Mouse (Mus musculus) CD4-positive, CD25-positive, alpha-beta regulatory T cell, adult 9 weeks (primary cell): ENCODE results near the gene Adam11. TPM values are rescaled to one million over a fixed set of nuclear protein-coding genes. Genes with fewer than 3 reads are reported as not detected.

Experiments
- polyA plus RNA-seq: library from polyadenylated mRNA; unstranded; fragments of 100-300 nt; shearing (Covaris generic); gene quantifications from one replicate; pipeline ENCODE4 v1.2.1, GENCODE M21; 2017

Gene Adam11
- polyA plus RNA-seq = 0.14 TPM

GRCm38 (mm10) chr11:102761309-102762210, at the start of gene Adam11:
Adam11 (plus strand) TSS chr11:102761439.

GRCm38 (mm10) chr11:102819021-102819782, 58.0 kb downstream of the Adam11 start, which contains the start of gene Gjc1:
Gjc1 (minus strand) TSS chr11:102819700.

Other genes with a start within 250 kb of the Adam11 start
- 81.4 TPM for gene Gpatch8, start 205.0 kb upstream of the Adam11 start, polyA plus RNA-seq
- not detected for gene Gm11627, start 182.0 kb upstream of the Adam11 start, polyA plus RNA-seq
- not detected for gene Fzd2, start 157.0 kb upstream of the Adam11 start, polyA plus RNA-seq
- gene Meioc, start 97.7 kb upstream of the Adam11 start, polyA plus RNA-seq = not detected
- gene Ccdc43, start 63.7 kb upstream of the Adam11 start, polyA plus RNA-seq = 44.1 TPM
- gene Gjc1, start 58.3 kb downstream of the Adam11 start, polyA plus RNA-seq = 0.11 TPM
- gene Higd1b, start 74.4 kb downstream of the Adam11 start, polyA plus RNA-seq = not detected
- gene Eftud2, start 119.5 kb downstream of the Adam11 start, polyA plus RNA-seq = 189 TPM
- gene Ccdc103, start 119.8 kb downstream of the Adam11 start, polyA plus RNA-seq = not detected
- gene Fam187a, start 123.7 kb downstream of the Adam11 start, polyA plus RNA-seq = not detected
- gene Gfap, start 139.5 kb downstream of the Adam11 start, polyA plus RNA-seq = 0.10 TPM
- gene Kif18b, start 163.7 kb downstream of the Adam11 start, polyA plus RNA-seq = 2.6 TPM
- gene C1ql1, start 185.2 kb downstream of the Adam11 start, polyA plus RNA-seq = not detected